Mouse (Mus musculus) cerebellum, adult 11-12 months (tissue): ENCODE measurements around the gene Gm3476.
A peak's percentile ranks its signal among the peaks of the same experiment; 100 is the strongest.
"Not testable (repeated sequence)": the region's sequence is repeated elsewhere in the genome, so short reads cannot be mapped to it uniquely, and the experiment has no call there.

ENCODE experiments used
- DNase-seq: peaks from one replicate; pipeline ENCODE4 v3.0.0; 2022

The Gm3476 gene

GRCm38 (mm10) chr14:6125707-6126106 lies at the start of gene Gm3476:
Gene Gm3476, minus strand, starts transcription at chr14:6125807.
- not testable (repeated sequence) for DNase-seq

DNA sequence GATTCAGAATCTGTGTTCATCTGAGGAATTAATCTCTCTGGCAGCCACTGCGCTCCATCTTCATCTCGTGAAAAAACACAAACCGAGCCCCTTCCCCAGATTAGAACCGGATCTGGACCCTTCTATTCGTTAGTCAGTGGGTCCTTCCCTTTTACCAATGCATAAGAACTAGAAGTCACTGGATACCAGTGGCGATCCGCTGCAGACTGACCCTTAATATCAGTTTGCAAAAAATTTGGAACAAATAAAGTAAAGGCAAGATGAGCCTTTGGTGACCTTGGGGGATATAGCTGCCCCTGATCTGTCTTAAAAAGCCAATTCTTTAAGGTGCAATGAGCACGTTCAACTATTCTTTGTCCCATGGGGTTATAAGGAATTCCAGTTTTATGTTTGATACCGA lies 37.9 kb upstream of the Gm3476 start:
- DNase-seq, result peak; percentile 1

GRCm38 (mm10) chr14:6161085-6161484 lies 35.5 kb upstream of the Gm3476 start:
- DNase-seq, result not testable (repeated sequence)

DNA sequence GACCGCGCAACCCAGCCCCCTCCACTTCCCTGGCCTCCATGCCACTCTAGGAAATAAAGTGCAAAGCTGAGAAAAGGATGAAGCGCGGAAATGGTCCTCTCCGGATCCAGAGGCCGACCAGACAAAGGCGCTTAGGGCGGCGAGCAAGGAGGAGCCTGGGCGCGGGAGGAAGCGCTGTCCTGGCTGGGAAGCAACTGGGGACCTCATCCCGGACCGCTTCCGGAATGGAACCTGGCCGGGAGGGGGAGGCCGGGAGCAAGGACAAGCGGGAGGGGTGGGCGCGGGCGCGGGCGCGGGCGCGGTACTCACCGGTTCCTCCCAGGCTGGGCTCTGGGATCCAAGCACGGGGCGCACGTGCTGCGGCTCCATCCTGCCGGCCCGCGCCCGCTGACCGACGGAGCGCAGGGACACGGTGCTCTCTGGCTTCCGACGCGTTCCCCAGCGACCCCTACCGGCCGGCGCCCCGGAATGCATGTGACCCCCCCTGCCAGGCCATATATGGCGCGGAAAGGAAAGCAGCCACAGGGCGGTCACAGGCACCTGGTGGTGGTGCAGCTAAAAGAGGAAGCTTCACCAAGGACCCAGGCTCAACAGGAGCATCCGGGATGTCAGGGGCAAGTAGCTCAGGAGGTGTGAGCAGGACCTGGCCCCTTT lies 17.2 kb downstream of the Gm3476 start, which contains the start of gene Gm3468:
Gm3468 (minus strand) TSS at position 394 of the 654 bp plus-strand sequence.
- DNase-seq, result peak; percentile 11

GRCm38 (mm10) chr14:6107500-6107899 lies 18.1 kb downstream of the Gm3476 start:
- not testable (repeated sequence) for DNase-seq

GRCm38 (mm10) chr14:6093842-6094241 lies 31.8 kb downstream of the Gm3476 start, which contains the start of gene Gm8206:
Gene Gm8206, minus strand, starts transcription at chr14:6093942.
- DNase-seq, result not testable (repeated sequence)

GRCm38 (mm10) chr14:6058167-6058566 lies 67.4 kb downstream of the Gm3476 start, which contains the start of gene Gm6337:
Gene Gm6337, minus strand, starts transcription at chr14:6058267.
- DNase-seq, result not testable (repeated sequence)
